18 mouse cellular contexts compared by ENCODE assay signal in the genomic region with DNA sequence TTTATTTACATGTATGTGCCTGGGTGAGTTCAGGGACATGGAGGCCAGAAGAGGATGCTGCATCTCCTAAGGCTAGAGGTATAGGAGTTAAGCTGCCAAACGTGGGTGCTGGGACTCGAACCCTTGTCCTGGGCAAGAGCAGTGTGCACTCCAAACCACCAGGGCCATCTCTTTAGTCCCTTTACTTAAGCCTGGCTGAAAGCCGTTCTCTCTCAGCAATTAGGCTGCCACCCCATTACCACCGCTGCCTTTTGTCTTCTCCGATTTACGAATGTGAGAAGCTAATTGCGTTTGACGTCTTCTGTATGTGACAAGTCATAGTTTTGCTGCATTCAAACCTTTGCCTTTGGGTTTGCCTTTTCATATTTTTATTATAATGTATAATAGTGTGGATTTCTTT. TPM values are rescaled to one million over a fixed set of nuclear protein-coding genes. Genes with fewer than 3 reads are reported as not detected.
"Had no signal": no experiment of that assay in that cellular context is flagged by ENCODE, and none has a peak within 500 bp of the region (broad histone marks: within the 10 kb centered on the region; RNA-seq: fewer than 3 reads in every experiment).

No protein-coding gene starts in this region.

- H3K9ac ChIP-seq: lung, embryonic 14.5 days; midbrain, embryonic 12.5 days; neural tube, embryonic 13.5 days; neural tube, embryonic 15.5 days had no signal

- H3K27ac ChIP-seq: midbrain, embryonic 12.5 days; neural tube, embryonic 13.5 days; neural tube, embryonic 15.5 days had no signal

- H3K27me3 ChIP-seq: midbrain, embryonic 12.5 days; neural tube, embryonic 13.5 days; neural tube, embryonic 15.5 days had no signal

- DNase-seq: lung, adult 18-20 months; lung, embryonic 14.5 days; lung, postnatal 10 days; lung, postnatal 4 days; midbrain, embryonic 14.5 days; right cerebral cortex, adult 18-20 months; right cerebral cortex, postnatal 25 days; right cerebral cortex, postnatal 4 days; spleen, adult 18-20 months; thymus, adult 18-20 months; thymus, postnatal 14 days; thymus, postnatal 36 days had no signal

- H3K36me3 ChIP-seq: midbrain, embryonic 12.5 days; neural tube, embryonic 13.5 days; neural tube, embryonic 15.5 days had no signal

- H3K4me2 ChIP-seq: lung, embryonic 14.5 days; midbrain, embryonic 12.5 days; neural tube, embryonic 13.5 days; neural tube, embryonic 15.5 days had no signal

- ATAC-seq: midbrain, embryonic 16.5 days had no signal

- H3K4me3 ChIP-seq: midbrain, embryonic 12.5 days; myocyte; neural tube, embryonic 13.5 days; neural tube, embryonic 15.5 days had no signal

- H3K4me1 ChIP-seq: midbrain, embryonic 12.5 days; neural tube, embryonic 13.5 days; neural tube, embryonic 15.5 days had no signal

- H3K9me3 ChIP-seq: midbrain, embryonic 12.5 days; neural tube, embryonic 13.5 days; neural tube, embryonic 15.5 days had no signal

RNA-seq across cellular contexts. Expression of a gene that starts 52.8 kb away (rescaled TPM):
- total RNA-seq: megakaryocyte-erythroid progenitor cell, adult 5-6 weeks had no signal
